29 mouse cellular contexts compared by ENCODE assay signal in the genomic region with DNA sequence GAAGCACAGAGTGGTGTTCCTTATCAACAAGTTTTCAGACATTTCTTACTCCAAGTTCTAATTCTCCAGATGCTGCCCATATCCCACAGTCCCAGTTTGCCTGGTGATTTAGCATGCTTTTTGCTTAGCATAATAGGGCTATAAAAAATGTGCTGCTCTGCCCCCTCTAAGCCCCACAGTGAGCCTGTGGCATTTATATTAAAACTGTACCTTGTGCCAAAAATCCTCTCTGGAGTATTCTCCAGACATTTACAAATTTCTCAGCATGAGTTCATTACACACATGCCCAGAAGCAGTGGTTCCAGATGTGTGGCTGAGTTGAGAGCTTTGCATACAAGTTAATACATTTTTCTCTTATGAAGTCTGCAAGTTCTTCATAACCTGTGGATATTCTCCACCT. TPM values are rescaled to one million over a fixed set of nuclear protein-coding genes. Genes with fewer than 3 reads are reported as not detected.
A peak's percentile ranks its signal among the peaks of the same experiment; 100 is the strongest.
DNase-seq lines count a peak whose midpoint lies in the region; ATAC-seq and TF ChIP-seq lines count a peak whose summit lies in the region.
"Had no signal": no experiment of that assay in that cellular context is flagged by ENCODE, and none has a peak within 500 bp of the region (broad histone marks: within the 10 kb centered on the region; RNA-seq: fewer than 3 reads in every experiment).

No protein-coding gene starts in this region.

- peak; percentile 81 for ATAC-seq in limb, embryonic 13.5 days (ENCODE audit: low FRiP score, low read depth)
- no peak for ATAC-seq in midbrain, postnatal 0 days (ENCODE audit: low FRiP score)
- ATAC-seq in midbrain, embryonic 13.5 days = no peak
- ATAC-seq: activated CD4-positive, CD25-positive, alpha-beta regulatory T cell, adult 4 months; forebrain, embryonic 15.5 days; hindbrain, postnatal 0 days; Patski had no signal

- H3K4me2 ChIP-seq in limb, embryonic 13.5 days (replicated peaks) = no peak overlapping the region
- no peak overlapping the region for H3K4me2 ChIP-seq in midbrain, postnatal 0 days (ENCODE audit: low read depth, low read length, poor library complexity, severe bottlenecking)
- no peak overlapping the region for H3K4me2 ChIP-seq in midbrain, embryonic 13.5 days (replicated peaks)
- H3K4me2 ChIP-seq: forebrain, embryonic 15.5 days; heart, embryonic 11.5 days; heart, embryonic 15.5 days; hindbrain, embryonic 13.5 days had no signal

- peak; percentile 9; the same call in 1 of the 2 replicates for TF ChIP-seq POLR2A in embryonic fibroblast, embryonic 13.5 days (IDR thresholded peaks at IDR 0.05; ENCODE audit: low read depth, low read length)

- H3K9me3 ChIP-seq in limb, embryonic 13.5 days = no peaks in the 10 kb centered on the region
- H3K9me3 ChIP-seq in midbrain, postnatal 0 days (ENCODE audit: low read length) = no peaks in the 10 kb centered on the region
- no peaks in the 10 kb centered on the region for H3K9me3 ChIP-seq in midbrain, embryonic 10.5 days (replicated peaks)
- H3K9me3 ChIP-seq in midbrain, embryonic 13.5 days = no peaks in the 10 kb centered on the region
- H3K9me3 ChIP-seq: forebrain, embryonic 10.5 days; forebrain, embryonic 15.5 days; heart, embryonic 15.5 days; hindbrain, embryonic 13.5 days had no signal

- peaks cover 13% of the 10 kb centered on the region for H3K4me1 ChIP-seq in embryonic fibroblast, embryonic 13.5 days (ENCODE audit: control insufficient read depth, insufficient read depth, low read length)
- peaks cover 44% of the 10 kb centered on the region for H3K4me1 ChIP-seq in limb, embryonic 13.5 days
- H3K4me1 ChIP-seq in midbrain, postnatal 0 days (ENCODE audit: insufficient read depth, low read length) = no peaks in the 10 kb centered on the region
- H3K4me1 ChIP-seq in midbrain, embryonic 10.5 days = no peaks in the 10 kb centered on the region
- peaks cover 7% of the 10 kb centered on the region; the same call in 1 of the 2 replicates for H3K4me1 ChIP-seq in midbrain, embryonic 13.5 days (replicated peaks)
- H3K4me1 ChIP-seq: forebrain, embryonic 10.5 days; heart, embryonic 15.5 days had no signal

- peaks cover 40% of the 10 kb centered on the region for H3K36me3 ChIP-seq in limb, embryonic 13.5 days
- H3K36me3 ChIP-seq in midbrain, postnatal 0 days (ENCODE audit: insufficient read depth, low read length) = no peaks in the 10 kb centered on the region
- no peaks in the 10 kb centered on the region for H3K36me3 ChIP-seq in midbrain, embryonic 10.5 days
- H3K36me3 ChIP-seq in midbrain, embryonic 13.5 days = no peaks in the 10 kb centered on the region
- H3K36me3 ChIP-seq: forebrain, embryonic 10.5 days; forebrain, embryonic 15.5 days; heart, embryonic 15.5 days had no signal

- no peak overlapping the region for H3K9ac ChIP-seq in limb, embryonic 13.5 days
- H3K9ac ChIP-seq in midbrain, postnatal 0 days (replicated peaks; ENCODE audit: low read length, poor library complexity, severe bottlenecking) = no peak overlapping the region
- no peak overlapping the region for H3K9ac ChIP-seq in midbrain, embryonic 13.5 days (replicated peaks)
- H3K9ac ChIP-seq: forebrain, embryonic 15.5 days; heart, embryonic 15.5 days; hindbrain, embryonic 13.5 days had no signal

- no peak for TF ChIP-seq CTCF in embryonic fibroblast, embryonic 13.5 days (IDR thresholded peaks at IDR 0.05; ENCODE audit: borderline replicate concordance, insufficient read depth, low read length)
- TF ChIP-seq CTCF in midbrain, postnatal 0 days (IDR thresholded peaks at IDR 0.05) = no peak

- DNase-seq in 3T3-L1 (ENCODE audit: low read depth, low spot score) (peak; percentile 88), NIH3T3 (ENCODE audit: low read depth) (peak; percentile 90)
- DNase-seq in midbrain, postnatal 0 days (ENCODE audit: low spot score) = no peak
- DNase-seq in cerebellum, adult 8-10 months = no peak
- no peak for DNase-seq in midbrain, embryonic 10.5 days (ENCODE audit: low spot score)
- DNase-seq: adrenal gland, adult 2 months; adrenal gland, postnatal 25 days; cerebellum, adult 18-20 months; cerebellum, postnatal 14 days; gastrocnemius, postnatal 10 days; heart, adult 2 months; heart, postnatal 14 days had no signal

- H3K27me3 ChIP-seq in limb, embryonic 13.5 days = no peaks in the 10 kb centered on the region
- no peaks in the 10 kb centered on the region for H3K27me3 ChIP-seq in midbrain, postnatal 0 days (ENCODE audit: insufficient read depth, low read length)
- H3K27me3 ChIP-seq in midbrain, embryonic 10.5 days (ENCODE audit: low read depth, poor library complexity, severe bottlenecking) = no peaks in the 10 kb centered on the region
- H3K27me3 ChIP-seq in midbrain, embryonic 13.5 days = no peaks in the 10 kb centered on the region
- H3K27me3 ChIP-seq: forebrain, embryonic 15.5 days; heart, embryonic 15.5 days; hindbrain, embryonic 13.5 days; Patski had no signal

- peak overlapping the region; percentile 100 for H3K27ac ChIP-seq in embryonic fibroblast, embryonic 13.5 days (ENCODE audit: insufficient read depth, low read length)
- H3K27ac ChIP-seq in limb, embryonic 13.5 days = peak overlapping the region; percentile 64; the same call in 1 of the 2 replicates
- H3K27ac ChIP-seq in midbrain, postnatal 0 days (ENCODE audit: low read depth, low read length) = no peak overlapping the region
- H3K27ac ChIP-seq in midbrain, embryonic 10.5 days (replicated peaks) = no peak overlapping the region
- H3K27ac ChIP-seq in midbrain, embryonic 13.5 days = no peak overlapping the region
- H3K27ac ChIP-seq: forebrain, embryonic 10.5 days; forebrain, embryonic 15.5 days; heart, adult 2 months; heart, embryonic 15.5 days; hindbrain, embryonic 13.5 days; hindbrain, postnatal 0 days had no signal

- no peak overlapping the region for H3K4me3 ChIP-seq in embryonic fibroblast, embryonic 13.5 days (ENCODE audit: insufficient read depth, low read length)
- H3K4me3 ChIP-seq in limb, embryonic 13.5 days = no peak overlapping the region
- H3K4me3 ChIP-seq in midbrain, postnatal 0 days (ENCODE audit: low read depth, low read length) = no peak overlapping the region
- no peak overlapping the region for H3K4me3 ChIP-seq in midbrain, embryonic 10.5 days
- H3K4me3 ChIP-seq in midbrain, embryonic 13.5 days (replicated peaks) = no peak overlapping the region
- H3K4me3 ChIP-seq: forebrain, embryonic 10.5 days; forebrain, embryonic 15.5 days; heart, adult 2 months; heart, embryonic 15.5 days; hindbrain, embryonic 13.5 days had no signal

RNA-seq across cellular contexts. Expression of a gene that starts 36.4 kb away (rescaled TPM):
- 5.1 and 5.2 TPM in 2 replicates for polyA plus RNA-seq in embryonic fibroblast, embryonic 13.5 days (2011; ENCODE audit: insufficient read length, low read depth, missing spikeins)
- 3.3 and 3.9 TPM in 2 replicates for polyA plus RNA-seq in limb, embryonic 13.5 days (2015; fragmentation: Nextera tagmentation; extraction: Ambion mirVana)
- 14.0 and 21.5 TPM in 2 replicates for total RNA-seq in midbrain, postnatal 0 days (2014; rRNA removed)
- 16.8 and 17.7 TPM in 2 replicates for polyA plus RNA-seq in midbrain, postnatal 0 days (2015; fragmentation: Nextera tagmentation; extraction: Ambion mirVana)
- 7.0 and 10.0 TPM in 2 replicates for polyA plus RNA-seq in midbrain, embryonic 10.5 days (2016; fragmentation: Nextera tagmentation; extraction: Ambion mirVana)
- polyA plus RNA-seq in midbrain, embryonic 13.5 days (2015; fragmentation: Nextera tagmentation; extraction: Ambion mirVana) = 17.1 and 17.5 TPM in 2 replicates

RNA-seq across cellular contexts. Expression of a gene that starts 46.1 kb away (rescaled TPM):
- polyA plus RNA-seq in embryonic fibroblast, embryonic 13.5 days (2011; ENCODE audit: insufficient read length, low read depth, missing spikeins) = not detected in 2 replicates
- not detected in 2 replicates for polyA plus RNA-seq in limb, embryonic 13.5 days (2015; fragmentation: Nextera tagmentation; extraction: Ambion mirVana)
- not detected in 2 replicates for total RNA-seq in midbrain, postnatal 0 days (2014; rRNA removed)
- polyA plus RNA-seq in midbrain, postnatal 0 days (2015; fragmentation: Nextera tagmentation; extraction: Ambion mirVana) = not detected in 2 replicates
- polyA plus RNA-seq in midbrain, embryonic 10.5 days (2016; fragmentation: Nextera tagmentation; extraction: Ambion mirVana) = not detected in 2 replicates
- not detected in 2 replicates for polyA plus RNA-seq in midbrain, embryonic 13.5 days (2015; fragmentation: Nextera tagmentation; extraction: Ambion mirVana)
- total RNA-seq: adrenal gland, adult 2 months; adrenal gland, postnatal 25 days; common myeloid progenitor, adult 5-6 weeks; gastrocnemius, postnatal 10 days; heart, adult 2 months; heart, postnatal 14 days; hematopoietic stem cell, adult 5-6 weeks; hindbrain, postnatal 0 days; MEL had no signal
- polyA plus RNA-seq: activated CD4-positive, CD25-positive, alpha-beta regulatory T cell, adult 4 months; adrenal gland, adult 2 months; C2C12; forebrain, embryonic 10.5 days; forebrain, embryonic 15.5 days; frontal cortex, adult 2 months; heart, adult 2 months; heart, embryonic 11.5 days; heart, embryonic 15.5 days; hindbrain, embryonic 13.5 days; hindbrain, postnatal 0 days; intestine, embryonic 14.5 days; Patski had no signal

Comparison
In these comparisons a context has a peak if more than half of its experiments do, and no peak if none do; other contexts are left out.
1. DNase-seq: peak in 3T3-L1 (single experiment) and NIH3T3 (single experiment); none in midbrain, postnatal 0 days (single experiment), cerebellum, adult 8-10 months (single experiment) and midbrain, embryonic 10.5 days (single experiment).
2. H3K27ac ChIP-seq: peak in embryonic fibroblast, embryonic 13.5 days (single experiment) and limb, embryonic 13.5 days (single experiment); none in midbrain, postnatal 0 days (single experiment), midbrain, embryonic 10.5 days (single experiment) and midbrain, embryonic 13.5 days (single experiment).